Mouse (Mus musculus) G1E (cell line): ENCODE measurements around the gene Nova2.

Experiments
- CTCF ChIP-seq: IDR thresholded peaks from 2 replicates; pipeline ENCODE4 v1.5.1; 2012; ENCODE audit warnings: low read depth, low read length, inconsistent platforms, mixed read lengths
- TAL1 ChIP-seq: conservative IDR thresholded peaks from 2 replicates; pipeline ENCODE4 v1.6.1; 2012; ENCODE audit warnings: low read depth, low read length, inconsistent platforms, mixed read lengths

DNA sequence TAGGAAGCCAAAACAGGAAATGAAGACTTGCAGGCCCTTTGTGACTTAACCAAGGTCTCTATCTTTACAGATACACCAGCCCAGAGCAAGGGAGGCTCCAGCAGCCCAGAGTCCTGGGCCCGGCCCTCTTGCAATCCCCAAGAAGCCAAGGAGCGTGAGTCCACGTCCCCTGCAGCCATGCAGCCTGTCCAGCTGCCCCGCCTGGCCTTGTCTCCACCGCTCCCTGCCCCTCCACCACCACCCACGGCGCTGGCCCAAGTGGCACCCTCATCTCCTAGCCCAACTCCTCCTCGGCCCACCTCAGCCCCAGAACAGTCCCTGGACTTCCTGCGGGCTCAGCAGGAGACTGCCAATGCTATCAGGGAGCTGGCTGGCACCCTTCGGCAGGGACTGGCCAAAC, 74.7 kb downstream of the Nova2 start:
- TF ChIP-seq CTCF (no peak), TAL1 (no peak)
